Mouse (Mus musculus): ENCODE results near the gene Mgat4c.

DNA sequence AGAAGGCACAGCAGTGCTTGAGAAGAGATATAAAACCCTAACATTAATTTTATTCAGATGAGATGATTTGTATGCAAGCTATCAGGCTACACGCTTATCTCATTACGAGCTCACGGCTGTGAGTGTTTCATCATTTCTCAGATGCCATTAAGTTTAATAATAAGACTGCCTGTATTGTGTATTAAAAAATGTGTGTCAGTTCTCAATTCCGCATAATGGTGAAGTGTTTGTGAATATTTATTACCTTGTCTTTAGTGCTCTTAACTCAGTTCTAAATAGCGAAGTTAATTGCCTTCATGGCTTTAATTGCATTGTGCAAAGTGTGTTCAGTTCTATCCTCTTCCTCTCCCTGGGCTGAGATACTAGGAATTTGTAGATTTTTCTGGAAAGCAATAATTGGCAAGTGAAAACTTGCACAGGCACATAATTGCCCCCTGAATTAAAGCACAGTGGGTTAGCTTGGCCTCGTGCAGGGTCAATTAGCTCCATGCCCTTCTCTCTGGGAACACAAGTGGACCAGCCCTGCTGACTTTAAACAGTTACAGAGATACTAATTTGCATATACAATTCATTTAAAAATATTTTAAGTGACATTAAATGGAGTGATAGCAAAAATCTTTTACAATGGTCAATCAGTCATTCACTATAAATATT lies 557.4 kb downstream of the Mgat4c start:
- TF ChIP-seq POLR2A (IDR thresholded peaks at IDR 0.05; ENCODE audit: borderline replicate concordance, extremely low read depth, low read depth, low read length) (no peak), CTCF (IDR thresholded peaks at IDR 0.05; ENCODE audit: insufficient read depth, low read length) (no peak)
